Mouse (Mus musculus) heart, postnatal 10 days (tissue): ENCODE results near the gene Apoa2. TPM values are rescaled to one million over a fixed set of nuclear protein-coding genes. Genes with fewer than 3 reads are reported as not detected.
"Not testable (repeated sequence)": the region's sequence is repeated elsewhere in the genome, so short reads cannot be mapped to it uniquely, and the experiment has no call there.

Experiments
- DNase-seq, 2 experiments: peaks; one replicate each; pipeline ENCODE4 v3.0.0; 2021
- intact Hi-C: fragments of 180-260 bp; cut with DNase I; formaldehyde crosslinking; loops from one replicate; pipeline ENCODE4 v1.15.1; 2025
- total RNA-seq, 2 experiments: library from RNA; stranded (reverse); gene quantifications; 2 replicates each; pipeline ENCODE4 v1.2.3; 2021

Apoa2 gene
- total RNA-seq, 2 experiments from 2014 or later = 2.3 to 4.2 TPM

- intact Hi-C loops = no loop called here
- no peak for DNase-seq
Measured at GRCm38 (mm10) chr1:171232800-171233730, 8.2 kb downstream of the Apoa2 start.

GRCm38 (mm10) chr1:171234126-171234525 lies 9.3 kb downstream of the Apoa2 start, which contains the start of gene Fcer1g:
Gene Fcer1g (minus strand): TSS chr1:171234365.
- DNase-seq = no peak
- intact Hi-C loops = no loop called here

- intact Hi-C loops = no loop called here
- no peak for DNase-seq
Measured at GRCm38 (mm10) chr1:171234538-171234937, 9.7 kb downstream of the Apoa2 start.

GRCm38 (mm10) chr1:171235791-171236190 lies 10.9 kb downstream of the Apoa2 start:
- no peak for DNase-seq
- intact Hi-C loops = loop anchor here (5.0 kb wide), 1 partner anchor 118 kb away; no protein-coding TSS in a partner anchor

GRCm38 (mm10) chr1:171237438-171237837 lies 12.6 kb downstream of the Apoa2 start:
- intact Hi-C loops = loop anchor here (5.0 kb wide), 1 partner anchor 120 kb away; no protein-coding TSS in a partner anchor
- DNase-seq = no peak

GRCm38 (mm10) chr1:171238463-171238862 lies 13.6 kb downstream of the Apoa2 start:
- DNase-seq = peak; percentile 67 to 74
- intact Hi-C loops = loop anchor here (5.0 kb wide), 1 partner anchor 121 kb away; no protein-coding TSS in a partner anchor

GRCm38 (mm10) chr1:171239992-171240744 lies 15.3 kb downstream of the Apoa2 start:
- intact Hi-C loops = loop anchor here (1.0 to 5.0 kb wide), 2 partner anchors 14 to 123 kb away; no protein-coding TSS in a partner anchor
- DNase-seq = peak; percentile 68

GRCm38 (mm10) chr1:171240911-171241310 lies 16.1 kb downstream of the Apoa2 start:
- no peak for DNase-seq
- intact Hi-C loops = no loop called here

GRCm38 (mm10) chr1:171241952-171242351 lies 17.1 kb downstream of the Apoa2 start:
- intact Hi-C loops, DNase-seq: not testable (repeated sequence)

- intact Hi-C loops = loop anchor here (2.0 kb wide), 1 partner anchor 23 kb away; the partner anchor contains the start of gene Tomm40l
- DNase-seq = no peak
Measured at GRCm38 (mm10) chr1:171245353-171245752, 20.5 kb downstream of the Apoa2 start.

GRCm38 (mm10) chr1:171246709-171247452 lies 22.0 kb downstream of the Apoa2 start:
- peak; percentile 98 to 99 for DNase-seq
- intact Hi-C loops = loop anchor here (1.0 to 2.0 kb wide), 2 partner anchors 16 to 34 kb away; partner anchors contain the start of gene Ppox

- DNase-seq = no peak
- intact Hi-C loops = loop anchor here (1.0 to 2.0 kb wide), 2 partner anchors 15 to 34 kb away; partner anchors contain the start of gene Ppox
Measured at GRCm38 (mm10) chr1:171247453-171247841, 22.6 kb downstream of the Apoa2 start.

GRCm38 (mm10) chr1:171247916-171248315 lies 23.1 kb downstream of the Apoa2 start:
- intact Hi-C loops = loop anchor here (1.0 to 2.0 kb wide), 2 partner anchors 15 to 33 kb away; partner anchors contain the start of gene Ppox
- peak in 1 of 2 experiments; percentile 53 for DNase-seq

GRCm38 (mm10) chr1:171248386-171249226 lies 23.8 kb downstream of the Apoa2 start:
- peak in 1 of 2 experiments; percentile 33 for DNase-seq
- intact Hi-C loops = no loop called here

GRCm38 (mm10) chr1:171249913-171250600 lies 25.2 kb downstream of the Apoa2 start, which contains the start of gene Adamts4:
Gene Adamts4 (plus strand): TSS chr1:171250421.
- intact Hi-C loops = no loop called here
- DNase-seq = peak; percentile 82

GRCm38 (mm10) chr1:171250680-171251593 lies 26.1 kb downstream of the Apoa2 start, which contains the start of gene Ndufs2:
Gene Ndufs2 (minus strand): TSS chr1:171251388.
- peak in 1 of 2 experiments; percentile 50 for DNase-seq
- intact Hi-C loops = no loop called here
